Mouse (Mus musculus): ENCODE measurements at regions not wholly inside any gene's neighbourhood (a gene's known extent, or its start where the extent isn't known, plus 50 kb on each side); places are given as distances from the start of the nearest gene placed in this dataset.

- Histone ChIP-seq H3K4me2 (no peak overlapping the region), H3K9me3 (no peaks in the 10 kb centered on the region), H3K36me3 (no peaks in the 10 kb centered on the region), H3K27me3 (no peaks in the 10 kb centered on the region), H3K4me3 (replicated peaks) (no peak overlapping the region), H3K27ac (no peak overlapping the region), H3K4me1 (replicated peaks) (no peaks in the 10 kb centered on the region), H3K9ac (replicated peaks) (no peak overlapping the region)
- no peak for ATAC-seq (ENCODE audit: insufficient number of reproducible peaks, insufficient read depth, low FRiP score, low TSS enrichment, low read depth)
- 84% methylated on average over 9 of the region's 9 CpGs for WGBS
Measured at GRCm38 (mm10) chr4:142903356-142904032, 309.3 kb downstream of the Prdm2 start.

- peaks cover 9% of the 10 kb centered on the region; the same call in 1 of the 2 replicates for H3K9me3 ChIP-seq
- H3K27me3 ChIP-seq, result no peaks in the 10 kb centered on the region
- ATAC-seq (ENCODE audit: insufficient number of reproducible peaks, insufficient read depth, low FRiP score, low TSS enrichment, low read depth), result no peak
- H3K4me2 ChIP-seq, result no peak overlapping the region
- H3K4me3 ChIP-seq (replicated peaks), result no peak overlapping the region
- H3K27ac ChIP-seq, result no peak overlapping the region
- WGBS, result 79% methylated on average over 9 of the region's 9 CpGs
- H3K9ac ChIP-seq (replicated peaks), result no peak overlapping the region
- no peaks in the 10 kb centered on the region for H3K4me1 ChIP-seq (replicated peaks)
- no peaks in the 10 kb centered on the region for H3K36me3 ChIP-seq
Measured at GRCm38 (mm10) chr4:142900792-142901191, 312.0 kb downstream of the Prdm2 start.

- Histone ChIP-seq H3K9me3 (peaks cover 9% of the 10 kb centered on the region; the same call in 1 of the 2 replicates), H3K27ac (no peak overlapping the region), H3K27me3 (no peaks in the 10 kb centered on the region), H3K36me3 (no peaks in the 10 kb centered on the region), H3K4me2 (no peak overlapping the region), H3K4me1 (replicated peaks) (no peaks in the 10 kb centered on the region), H3K4me3 (replicated peaks) (no peak overlapping the region), H3K9ac (replicated peaks) (no peak overlapping the region)
- WGBS, result 89% methylated on average over 1 of the region's 1 CpGs
- ATAC-seq (ENCODE audit: insufficient number of reproducible peaks, insufficient read depth, low FRiP score, low TSS enrichment, low read depth), result no peak
Measured at GRCm38 (mm10) chr4:142898994-142899393, 313.8 kb downstream of the Prdm2 start.

GRCm38 (mm10) chr4:142890711-142891110, 322.1 kb downstream of the Prdm2 start:
- no peak overlapping the region for H3K4me3 ChIP-seq (replicated peaks)
- H3K4me2 ChIP-seq, result no peak overlapping the region
- no peak overlapping the region for H3K9ac ChIP-seq (replicated peaks)
- no peak for ATAC-seq (ENCODE audit: insufficient number of reproducible peaks, insufficient read depth, low FRiP score, low TSS enrichment, low read depth)
- H3K9me3 ChIP-seq, result peaks cover 7% of the 10 kb centered on the region; the same call in 1 of the 2 replicates
- no peaks in the 10 kb centered on the region; the same call in 1 of the 2 replicates for H3K27me3 ChIP-seq
- no peaks in the 10 kb centered on the region for H3K36me3 ChIP-seq
- H3K4me1 ChIP-seq (replicated peaks), result no peaks in the 10 kb centered on the region
- WGBS, result 94% methylated on average over 1 of the region's 1 CpGs
- H3K27ac ChIP-seq, result no peak overlapping the region

GRCm38 (mm10) chr4:142888891-142889290, 323.9 kb downstream of the Prdm2 start:
- Histone ChIP-seq H3K27me3 (no peaks in the 10 kb centered on the region; the same call in 1 of the 2 replicates), H3K9ac (replicated peaks) (no peak overlapping the region), H3K4me1 (replicated peaks) (no peaks in the 10 kb centered on the region), H3K4me2 (no peak overlapping the region), H3K36me3 (no peaks in the 10 kb centered on the region), H3K9me3 (peaks cover 7% of the 10 kb centered on the region; the same call in 1 of the 2 replicates), H3K4me3 (replicated peaks) (no peak overlapping the region), H3K27ac (no peak overlapping the region)
- ATAC-seq (ENCODE audit: insufficient number of reproducible peaks, insufficient read depth, low FRiP score, low TSS enrichment, low read depth), result no peak
- whole genome bisulfite sequencing, result 75% methylated on average over 4 of the region's 4 CpGs

GRCm38 (mm10) chr4:142887876-142888275, 324.9 kb downstream of the Prdm2 start:
- Histone ChIP-seq H3K9ac (replicated peaks) (no peak overlapping the region), H3K9me3 (peaks cover 7% of the 10 kb centered on the region; the same call in 1 of the 2 replicates), H3K27me3 (peaks cover 2% of the 10 kb centered on the region; the same call in 1 of the 2 replicates), H3K4me2 (no peak overlapping the region), H3K4me3 (replicated peaks) (no peak overlapping the region), H3K27ac (no peak overlapping the region), H3K4me1 (replicated peaks) (no peaks in the 10 kb centered on the region), H3K36me3 (no peaks in the 10 kb centered on the region)
- ATAC-seq (ENCODE audit: insufficient number of reproducible peaks, insufficient read depth, low FRiP score, low TSS enrichment, low read depth), result no peak
- 63% methylated on average over 6 of the region's 6 CpGs for WGBS

- no peak overlapping the region for H3K9ac ChIP-seq (replicated peaks)
- no peak overlapping the region for H3K27ac ChIP-seq
- no peak overlapping the region for H3K4me3 ChIP-seq (replicated peaks)
- H3K36me3 ChIP-seq, result no peaks in the 10 kb centered on the region
- H3K4me2 ChIP-seq, result no peak overlapping the region
- H3K9me3 ChIP-seq, result no peaks in the 10 kb centered on the region
- H3K4me1 ChIP-seq (replicated peaks), result peaks cover 6% of the 10 kb centered on the region
- ATAC-seq (ENCODE audit: insufficient number of reproducible peaks, insufficient read depth, low FRiP score, low TSS enrichment, low read depth), result 0 out of 2 replicates have a peak, but pooled peaks have one; percentile 59
- peaks cover 3% of the 10 kb centered on the region for H3K27me3 ChIP-seq
- 0% methylated on average over 2 of the region's 2 CpGs for WGBS
Measured at GRCm38 (mm10) chr4:142880323-142880759, 332.5 kb downstream of the Prdm2 start.

- no peaks in the 10 kb centered on the region; the same call in 1 of the 2 replicates for H3K27me3 ChIP-seq
- H3K4me2 ChIP-seq, result no peak overlapping the region
- no peaks in the 10 kb centered on the region for H3K9me3 ChIP-seq
- H3K4me3 ChIP-seq (replicated peaks), result no peak overlapping the region
- no peak overlapping the region for H3K9ac ChIP-seq (replicated peaks)
- H3K36me3 ChIP-seq, result no peaks in the 10 kb centered on the region
- peaks cover 6% of the 10 kb centered on the region for H3K4me1 ChIP-seq (replicated peaks)
- no peak overlapping the region for H3K27ac ChIP-seq
- ATAC-seq (ENCODE audit: insufficient number of reproducible peaks, insufficient read depth, low FRiP score, low TSS enrichment, low read depth), result no peak
- 85% methylated on average over 3 of the region's 3 CpGs for WGBS
Measured at GRCm38 (mm10) chr4:142876151-142876550, 336.6 kb downstream of the Prdm2 start.

GRCm38 (mm10) chr4:142875105-142875504, 337.7 kb downstream of the Prdm2 start:
- Histone ChIP-seq H3K27me3 (no peaks in the 10 kb centered on the region; the same call in 1 of the 2 replicates), H3K4me1 (replicated peaks) (peaks cover 3% of the 10 kb centered on the region), H3K27ac (no peak overlapping the region), H3K4me2 (no peak overlapping the region), H3K4me3 (replicated peaks) (no peak overlapping the region), H3K9ac (replicated peaks) (no peak overlapping the region), H3K9me3 (no peaks in the 10 kb centered on the region), H3K36me3 (no peaks in the 10 kb centered on the region)
- 46% methylated on average over 5 of the region's 5 CpGs for WGBS
- no peak for ATAC-seq (ENCODE audit: insufficient number of reproducible peaks, insufficient read depth, low FRiP score, low TSS enrichment, low read depth)

GRCm38 (mm10) chr4:142866341-142866740, 346.5 kb downstream of the Prdm2 start:
- WGBS, result 85% methylated on average over 7 of the region's 7 CpGs
- no peaks in the 10 kb centered on the region for H3K9me3 ChIP-seq
- H3K4me2 ChIP-seq, result no peak overlapping the region
- ATAC-seq (ENCODE audit: insufficient number of reproducible peaks, insufficient read depth, low FRiP score, low TSS enrichment, low read depth), result no peak
- no peak overlapping the region for H3K4me3 ChIP-seq (replicated peaks)
- H3K36me3 ChIP-seq, result no peaks in the 10 kb centered on the region
- no peak overlapping the region for H3K9ac ChIP-seq (replicated peaks)
- no peaks in the 10 kb centered on the region for H3K27me3 ChIP-seq
- no peaks in the 10 kb centered on the region for H3K4me1 ChIP-seq (replicated peaks)
- no peak overlapping the region for H3K27ac ChIP-seq

GRCm38 (mm10) chr4:142865593-142865992, 347.2 kb downstream of the Prdm2 start:
- Histone ChIP-seq H3K36me3 (no peaks in the 10 kb centered on the region), H3K4me3 (replicated peaks) (no peak overlapping the region), H3K9me3 (no peaks in the 10 kb centered on the region), H3K27me3 (no peaks in the 10 kb centered on the region), H3K27ac (no peak overlapping the region), H3K9ac (replicated peaks) (no peak overlapping the region), H3K4me1 (replicated peaks) (no peaks in the 10 kb centered on the region), H3K4me2 (no peak overlapping the region)
- ATAC-seq (ENCODE audit: insufficient number of reproducible peaks, insufficient read depth, low FRiP score, low TSS enrichment, low read depth), result no peak
- 86% methylated on average over 2 of the region's 2 CpGs for WGBS

GRCm38 (mm10) chr4:142863939-142864338, 348.9 kb downstream of the Prdm2 start:
- Histone ChIP-seq H3K4me3 (replicated peaks) (no peak overlapping the region), H3K36me3 (no peaks in the 10 kb centered on the region), H3K4me2 (no peak overlapping the region), H3K9ac (replicated peaks) (no peak overlapping the region), H3K27ac (no peak overlapping the region), H3K9me3 (no peaks in the 10 kb centered on the region), H3K27me3 (no peaks in the 10 kb centered on the region), H3K4me1 (replicated peaks) (no peaks in the 10 kb centered on the region)
- ATAC-seq (ENCODE audit: insufficient number of reproducible peaks, insufficient read depth, low FRiP score, low TSS enrichment, low read depth), result no peak
- 79% methylated on average over 5 of the region's 5 CpGs for WGBS

Data from limb, embryonic 12.5 days (tissue).